Mouse (Mus musculus): ENCODE measurements around the gene Hunk.

The Hunk gene

GRCm38 (mm10) chr16:90511551-90512296 is 125.9 kb downstream of the Hunk start:
- no peak for DNase-seq

- no peak for DNase-seq
Measured at GRCm38 (mm10) chr16:90517041-90517440, 131.2 kb downstream of the Hunk start.

- DNase-seq = no peak
Measured at GRCm38 (mm10) chr16:90518232-90518631, 132.4 kb downstream of the Hunk start.

- DNase-seq = no peak
Measured at GRCm38 (mm10) chr16:90518732-90519295, 133.0 kb downstream of the Hunk start.

- no peak for DNase-seq
Measured at GRCm38 (mm10) chr16:90521191-90521950, 135.6 kb downstream of the Hunk start.

GRCm38 (mm10) chr16:90521951-90522255 is 136.1 kb downstream of the Hunk start:
- DNase-seq = no peak

- DNase-seq = no peak
Measured at GRCm38 (mm10) chr16:90522575-90522974, 136.8 kb downstream of the Hunk start.

GRCm38 (mm10) chr16:90523373-90523772 is 137.6 kb downstream of the Hunk start:
- DNase-seq = no peak

GRCm38 (mm10) chr16:90523894-90524293 is 138.1 kb downstream of the Hunk start:
- no peak for DNase-seq

GRCm38 (mm10) chr16:90524393-90524792 is 138.6 kb downstream of the Hunk start:
- no peak for DNase-seq

- DNase-seq = no peak
Measured at GRCm38 (mm10) chr16:90533119-90533673, 147.4 kb downstream of the Hunk start.

GRCm38 (mm10) chr16:90534591-90534990 is 148.8 kb downstream of the Hunk start:
- no peak for DNase-seq

GRCm38 (mm10) chr16:90538926-90539325 is 153.1 kb downstream of the Hunk start:
- no peak for DNase-seq

GRCm38 (mm10) chr16:90541191-90541590 is 155.4 kb downstream of the Hunk start:
- DNase-seq = no peak

- DNase-seq = no peak
Measured at GRCm38 (mm10) chr16:90542383-90542782, 156.6 kb downstream of the Hunk start.

- no peak for DNase-seq
Measured at GRCm38 (mm10) chr16:90544175-90544574, 158.4 kb downstream of the Hunk start.

- no peak for DNase-seq
Measured at GRCm38 (mm10) chr16:90545509-90545908, 159.7 kb downstream of the Hunk start.

GRCm38 (mm10) chr16:90546591-90546990 is 160.8 kb downstream of the Hunk start:
- no peak for DNase-seq

GRCm38 (mm10) chr16:90547996-90548395 is 162.2 kb downstream of the Hunk start:
- DNase-seq = no peak

All from B cell, adult 2 months (primary cell).